Mouse (Mus musculus): ENCODE results near the gene Fbxw21. TPM values are rescaled to one million over a fixed set of nuclear protein-coding genes. Genes with fewer than 3 reads are reported as not detected.

The Fbxw21 gene
- polyA plus RNA-seq, 1 experiment, result not detected

DNA sequence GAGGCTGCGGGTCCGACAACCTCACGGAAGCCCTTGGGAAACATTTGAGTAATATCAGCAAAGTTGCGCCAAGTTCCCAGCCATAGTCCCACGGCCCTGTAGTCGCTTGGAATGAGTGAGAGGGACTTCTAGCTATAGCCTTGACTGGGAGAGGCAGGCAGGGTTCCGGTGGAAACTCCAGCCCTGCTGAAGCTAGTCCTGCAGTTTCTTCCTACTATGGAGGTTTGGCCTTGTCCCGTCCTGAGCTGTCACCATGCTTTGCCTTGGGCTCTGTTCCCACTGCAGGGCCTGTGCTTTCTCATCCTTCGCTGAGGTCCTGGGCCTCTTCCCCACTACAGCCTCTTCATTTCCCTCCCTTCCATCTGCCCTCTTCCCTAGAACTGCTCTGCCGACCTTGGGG lies 45.6 kb downstream of the Fbxw21 start:
- no peak overlapping the region for H3K4me3 ChIP-seq (replicated peaks)
- H3K9me3 ChIP-seq (ENCODE audit: control insufficient read depth, low read length), result no peaks in the 10 kb centered on the region
- H3K4me1 ChIP-seq (ENCODE audit: control insufficient read depth), result no peaks in the 10 kb centered on the region
- TF ChIP-seq GATA1 (IDR thresholded peaks at IDR 0.05; ENCODE audit: low read length) (no peak), TAL1 (IDR thresholded peaks at IDR 0.05; ENCODE audit: low read length) (no peak)
- H3K36me3 ChIP-seq (ENCODE audit: control insufficient read depth), result peaks cover 21% of the 10 kb centered on the region; the same call in 1 of the 2 replicates
- no peaks in the 10 kb centered on the region for H3K27me3 ChIP-seq (ENCODE audit: control insufficient read depth)

DNA sequence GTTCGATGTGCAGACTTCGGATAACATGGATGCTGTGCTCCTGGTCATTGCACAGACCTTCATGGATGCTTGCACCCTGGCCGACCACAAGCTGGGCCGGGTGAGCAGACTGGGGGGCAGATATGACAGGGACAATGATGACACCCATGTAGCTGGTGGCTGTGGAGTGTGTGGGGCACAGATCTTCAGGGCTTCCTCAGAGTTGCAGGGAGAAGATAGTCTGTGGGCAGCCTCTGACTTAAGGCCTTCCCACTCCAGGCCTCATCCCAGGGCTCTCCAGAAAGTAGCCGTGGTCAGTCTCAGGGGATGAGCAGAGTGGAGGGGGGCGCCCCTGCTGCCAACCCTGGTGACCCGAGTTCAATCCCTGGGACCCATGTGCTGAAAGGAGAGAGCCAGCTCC lies 47.0 kb downstream of the Fbxw21 start:
- Histone ChIP-seq H3K27me3 (ENCODE audit: control insufficient read depth) (no peaks in the 10 kb centered on the region), H3K9me3 (ENCODE audit: control insufficient read depth, low read length) (no peaks in the 10 kb centered on the region), H3K4me1 (ENCODE audit: control insufficient read depth) (no peaks in the 10 kb centered on the region), H3K4me3 (replicated peaks) (no peak overlapping the region), H3K36me3 (ENCODE audit: control insufficient read depth) (peaks cover 27% of the 10 kb centered on the region; the same call in 1 of the 2 replicates)
- TF ChIP-seq TAL1 (IDR thresholded peaks at IDR 0.05; ENCODE audit: low read length) (no peak), GATA1 (IDR thresholded peaks at IDR 0.05; ENCODE audit: low read length) (no peak)

DNA sequence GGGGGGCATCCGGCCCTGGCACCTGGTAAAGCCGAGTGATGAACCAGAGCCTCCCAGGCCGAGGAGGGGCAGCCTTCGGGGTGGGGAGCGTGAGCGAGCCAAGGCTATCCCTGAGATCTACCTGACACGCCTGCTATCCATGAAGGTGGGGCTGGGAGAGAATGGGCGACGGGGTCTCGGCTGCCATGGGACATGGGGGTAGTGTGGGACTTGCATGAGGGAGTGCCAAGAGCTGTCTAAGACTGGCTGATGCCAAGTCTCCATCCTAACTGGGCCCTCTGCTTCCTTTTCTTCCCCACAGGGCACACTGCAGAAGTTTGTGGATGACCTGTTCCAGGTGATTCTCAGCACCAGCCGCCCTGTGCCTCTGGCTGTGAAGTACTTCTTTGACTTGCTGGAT lies 47.6 kb downstream of the Fbxw21 start:
- Histone ChIP-seq H3K4me3 (replicated peaks) (no peak overlapping the region), H3K36me3 (ENCODE audit: control insufficient read depth) (peaks cover 31% of the 10 kb centered on the region; the same call in 1 of the 2 replicates), H3K9me3 (ENCODE audit: control insufficient read depth, low read length) (no peaks in the 10 kb centered on the region), H3K27me3 (ENCODE audit: control insufficient read depth) (no peaks in the 10 kb centered on the region), H3K4me1 (ENCODE audit: control insufficient read depth) (no peaks in the 10 kb centered on the region)
- TF ChIP-seq TAL1 (IDR thresholded peaks at IDR 0.05; ENCODE audit: low read length), result no peak
- TF ChIP-seq GATA1 (IDR thresholded peaks at IDR 0.05; ENCODE audit: low read length), result no peak

DNA sequence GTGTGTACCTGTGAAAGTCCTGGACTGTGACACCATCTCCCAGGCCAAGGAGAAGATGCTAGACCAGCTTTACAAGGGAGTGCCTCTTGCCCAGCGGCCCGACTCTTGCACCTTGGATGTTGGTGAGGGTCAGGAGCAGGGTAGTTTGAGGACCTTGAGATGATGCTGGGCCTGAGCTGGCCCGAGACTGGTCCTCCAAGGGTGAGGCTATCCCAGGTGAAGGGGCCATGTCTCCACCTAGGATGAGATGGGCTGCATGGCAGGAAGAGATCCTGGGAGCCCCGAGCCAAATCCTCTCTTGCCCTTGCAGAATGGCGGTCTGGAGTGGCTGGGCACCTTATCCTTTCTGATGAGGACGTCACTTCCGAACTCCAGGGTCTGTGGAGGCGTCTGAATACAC lies 48.5 kb downstream of the Fbxw21 start:
- Histone ChIP-seq H3K27me3 (ENCODE audit: control insufficient read depth) (no peaks in the 10 kb centered on the region), H3K36me3 (ENCODE audit: control insufficient read depth) (peaks cover 33% of the 10 kb centered on the region; the same call in 1 of the 2 replicates)
- TF ChIP-seq TAL1 (IDR thresholded peaks at IDR 0.05; ENCODE audit: low read length) (no peak), GATA1 (IDR thresholded peaks at IDR 0.05; ENCODE audit: low read length) (no peak)

DNA sequence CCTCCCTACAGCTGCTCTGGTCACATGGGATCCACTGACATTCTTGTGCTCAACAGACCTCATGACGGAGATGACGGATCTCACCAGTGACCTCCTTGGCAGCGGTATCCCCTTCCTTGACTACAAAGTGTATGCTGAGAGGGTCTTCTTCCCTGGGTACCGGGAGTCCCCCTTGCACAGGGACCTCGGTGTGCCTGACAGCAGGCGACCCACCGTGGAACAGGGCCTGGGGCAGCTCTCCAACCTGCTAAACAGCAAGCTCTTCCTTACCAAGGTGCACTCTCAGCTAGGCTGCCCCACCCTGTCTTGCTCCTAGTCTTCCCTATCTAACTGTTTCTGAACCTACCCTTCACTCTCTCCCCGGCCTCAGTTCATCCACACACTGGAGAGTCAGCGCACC lies 50.2 kb downstream of the Fbxw21 start:
- peaks cover 32% of the 10 kb centered on the region; the same call in 1 of the 2 replicates for H3K36me3 ChIP-seq (ENCODE audit: control insufficient read depth)
- no peak overlapping the region for H3K4me3 ChIP-seq (replicated peaks)
- no peaks in the 10 kb centered on the region for H3K27me3 ChIP-seq (ENCODE audit: control insufficient read depth)
- H3K4me1 ChIP-seq (ENCODE audit: control insufficient read depth), result no peaks in the 10 kb centered on the region
- TF ChIP-seq GATA1 (IDR thresholded peaks at IDR 0.05; ENCODE audit: low read length), result no peak
- TF ChIP-seq TAL1 (IDR thresholded peaks at IDR 0.05; ENCODE audit: low read length), result no peak
- H3K9me3 ChIP-seq (ENCODE audit: control insufficient read depth, low read length), result no peaks in the 10 kb centered on the region

More for the DNA sequence above, 48.5 kb downstream of the Fbxw21 start:
- Histone ChIP-seq H3K9me3 (ENCODE audit: control insufficient read depth, low read length) (no peaks in the 10 kb centered on the region), H3K4me3 (replicated peaks) (no peak overlapping the region), H3K4me1 (ENCODE audit: control insufficient read depth) (no peaks in the 10 kb centered on the region)

DNA sequence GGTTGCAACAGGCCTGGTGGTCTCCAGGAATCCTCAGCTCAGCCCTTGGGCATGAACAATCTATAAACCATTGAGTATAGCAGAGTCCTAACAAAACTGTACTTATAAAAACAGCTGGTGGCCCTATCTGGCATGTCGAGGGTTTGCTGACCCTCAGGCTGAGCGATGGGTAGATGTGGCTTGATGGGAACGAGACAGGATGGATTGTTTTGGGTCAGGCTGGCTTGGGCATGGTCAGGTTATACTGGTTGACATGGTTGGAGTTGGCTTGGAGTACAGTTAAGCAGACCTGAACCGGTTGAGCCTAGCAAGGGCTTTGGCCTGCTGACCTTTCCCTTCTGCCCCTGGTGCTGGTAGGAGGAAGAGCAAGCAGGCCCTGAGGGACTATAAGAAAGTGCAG lies 50.7 kb downstream of the Fbxw21 start:
- TF ChIP-seq TAL1 (IDR thresholded peaks at IDR 0.05; ENCODE audit: low read length) (no peak), GATA1 (IDR thresholded peaks at IDR 0.05; ENCODE audit: low read length) (no peak)
- no peaks in the 10 kb centered on the region for H3K4me1 ChIP-seq (ENCODE audit: control insufficient read depth)
- no peaks in the 10 kb centered on the region for H3K27me3 ChIP-seq (ENCODE audit: control insufficient read depth)
- no peak overlapping the region for H3K4me3 ChIP-seq (replicated peaks)
- no peaks in the 10 kb centered on the region for H3K9me3 ChIP-seq (ENCODE audit: control insufficient read depth, low read length)
- peaks cover 37% of the 10 kb centered on the region; the same call in 1 of the 2 replicates for H3K36me3 ChIP-seq (ENCODE audit: control insufficient read depth)

DNA sequence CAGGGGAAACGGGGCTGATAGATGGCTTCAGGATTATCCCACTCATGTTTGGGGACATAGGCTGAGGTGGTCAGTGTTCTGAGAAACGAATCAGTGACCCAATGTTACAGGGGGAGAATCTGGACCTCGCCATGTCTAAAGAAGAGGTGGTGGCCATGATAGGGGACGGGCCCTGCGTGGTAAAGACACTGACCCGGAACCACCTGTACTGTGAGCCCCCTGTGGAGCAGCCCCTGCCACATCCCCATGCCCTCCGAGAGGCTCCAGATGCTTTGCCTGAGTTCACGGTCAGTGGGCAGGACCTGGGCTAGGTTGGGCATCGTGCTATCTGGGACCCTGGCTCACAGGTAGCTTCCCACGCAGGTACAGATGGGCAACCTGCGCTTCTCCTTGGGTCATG lies 51.6 kb downstream of the Fbxw21 start:
- Histone ChIP-seq H3K4me1 (ENCODE audit: control insufficient read depth) (no peaks in the 10 kb centered on the region), H3K36me3 (ENCODE audit: control insufficient read depth) (peaks cover 38% of the 10 kb centered on the region; the same call in 1 of the 2 replicates), H3K4me3 (replicated peaks) (no peak overlapping the region), H3K9me3 (ENCODE audit: control insufficient read depth, low read length) (no peaks in the 10 kb centered on the region), H3K27me3 (ENCODE audit: control insufficient read depth) (no peaks in the 10 kb centered on the region)
- TF ChIP-seq GATA1 (IDR thresholded peaks at IDR 0.05; ENCODE audit: low read length) (no peak), TAL1 (IDR thresholded peaks at IDR 0.05; ENCODE audit: low read length) (no peak)

DNA sequence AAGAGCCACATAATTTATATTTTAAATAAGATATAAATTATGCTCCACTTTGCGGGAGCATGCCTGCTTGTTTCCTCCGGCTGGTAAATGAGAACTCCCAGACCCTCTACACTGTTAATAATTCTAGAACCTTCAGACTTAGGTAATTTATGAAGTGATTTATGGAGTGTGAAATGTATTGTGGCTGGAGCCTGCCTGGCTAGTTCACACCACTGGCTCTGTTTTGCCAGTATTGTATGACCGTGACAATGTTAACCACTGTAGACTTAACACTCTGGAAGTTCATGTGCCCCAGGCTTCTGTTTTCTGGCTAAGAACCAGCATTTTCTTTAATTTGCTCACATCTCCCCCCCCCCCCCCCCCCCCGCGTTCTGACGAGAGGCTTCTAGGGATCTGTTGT lies 54.5 kb downstream of the Fbxw21 start:
- Histone ChIP-seq H3K4me3 (replicated peaks) (no peak overlapping the region), H3K9me3 (ENCODE audit: control insufficient read depth, low read length) (no peaks in the 10 kb centered on the region), H3K27me3 (ENCODE audit: control insufficient read depth) (no peaks in the 10 kb centered on the region), H3K4me1 (ENCODE audit: control insufficient read depth) (no peaks in the 10 kb centered on the region), H3K36me3 (ENCODE audit: control insufficient read depth) (peaks cover 29% of the 10 kb centered on the region; the same call in 1 of the 2 replicates)
- no peak for TF ChIP-seq GATA1 (IDR thresholded peaks at IDR 0.05; ENCODE audit: low read length)
- no peak for TF ChIP-seq TAL1 (IDR thresholded peaks at IDR 0.05; ENCODE audit: low read length)

DNA sequence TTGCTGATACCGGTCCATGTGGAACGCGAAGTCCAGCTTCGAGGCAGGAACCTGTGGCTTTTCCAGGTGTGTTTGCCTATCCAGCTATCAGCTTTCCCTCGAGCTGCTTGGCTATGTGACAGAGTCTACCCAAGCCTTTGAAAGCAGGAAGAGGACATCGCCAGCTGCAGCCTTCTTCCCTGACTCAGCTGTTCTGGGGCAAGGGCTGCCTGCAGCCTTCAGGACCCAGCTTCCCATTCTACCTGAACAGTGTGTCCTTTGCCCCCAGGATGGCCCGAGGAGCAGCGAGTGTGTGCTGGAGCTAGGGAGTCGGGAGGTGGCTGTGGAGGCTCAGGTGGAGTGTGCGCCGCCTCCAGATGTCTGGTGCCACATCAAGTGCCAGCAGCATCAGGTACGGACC lies 56.2 kb downstream of the Fbxw21 start:
- H3K36me3 ChIP-seq (ENCODE audit: control insufficient read depth), result peaks cover 31% of the 10 kb centered on the region; the same call in 1 of the 2 replicates
- H3K27me3 ChIP-seq (ENCODE audit: control insufficient read depth), result no peaks in the 10 kb centered on the region
- no peaks in the 10 kb centered on the region for H3K4me1 ChIP-seq (ENCODE audit: control insufficient read depth)
- H3K4me3 ChIP-seq (replicated peaks), result no peak overlapping the region
- TF ChIP-seq GATA1 (IDR thresholded peaks at IDR 0.05; ENCODE audit: low read length) (no peak), TAL1 (IDR thresholded peaks at IDR 0.05; ENCODE audit: low read length) (no peak)
- H3K9me3 ChIP-seq (ENCODE audit: control insufficient read depth, low read length), result no peaks in the 10 kb centered on the region

DNA sequence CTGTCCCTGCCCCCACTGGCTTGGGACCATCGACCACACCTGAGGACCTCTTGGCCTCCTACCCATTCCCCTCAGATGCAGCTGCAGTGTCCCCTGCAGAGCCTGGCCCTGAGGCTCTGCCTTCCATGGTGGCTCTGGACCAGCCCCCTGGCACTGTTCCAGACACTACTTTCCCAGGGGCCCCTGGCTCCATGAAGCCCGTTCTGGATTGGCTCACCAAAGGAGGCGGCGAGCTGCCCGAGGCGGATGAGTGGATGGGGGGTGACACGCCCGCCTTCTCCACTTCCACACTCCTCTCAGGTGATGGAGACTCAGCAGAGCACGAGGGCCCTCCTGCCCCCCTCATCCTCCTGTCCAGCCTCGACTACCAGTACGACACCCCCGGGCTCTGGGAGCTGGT lies 56.8 kb downstream of the Fbxw21 start:
- Histone ChIP-seq H3K27me3 (ENCODE audit: control insufficient read depth) (no peaks in the 10 kb centered on the region), H3K4me1 (ENCODE audit: control insufficient read depth) (no peaks in the 10 kb centered on the region), H3K36me3 (ENCODE audit: control insufficient read depth) (peaks cover 31% of the 10 kb centered on the region; the same call in 1 of the 2 replicates), H3K4me3 (replicated peaks) (no peak overlapping the region), H3K9me3 (ENCODE audit: control insufficient read depth, low read length) (no peaks in the 10 kb centered on the region)
- TF ChIP-seq GATA1 (IDR thresholded peaks at IDR 0.05; ENCODE audit: low read length), result no peak
- TF ChIP-seq TAL1 (IDR thresholded peaks at IDR 0.05; ENCODE audit: low read length), result no peak

Data from erythroblast, embryonic 14.5 days (primary cell).